Mouse (Mus musculus) cerebellum, postnatal 25 days (tissue): ENCODE data around the gene Gm28230.

Source experiments
- DNase-seq, 2 experiments: peaks; one replicate each; pipeline ENCODE4 v3.0.0; 2021; ENCODE audit warnings: mixed read lengths in 2 of 2

Gm28230 gene

GRCm38 (mm10) chr2:74741252-74741978, 14.9 kb downstream of the Gm28230 start:
- DNase-seq, result no peak

- no peak for DNase-seq
Measured at GRCm38 (mm10) chr2:74741979-74742277, 15.4 kb downstream of the Gm28230 start.

- DNase-seq, result no peak
Measured at GRCm38 (mm10) chr2:74745540-74746297, 19.2 kb downstream of the Gm28230 start.

GRCm38 (mm10) chr2:74746298-74746921, 19.9 kb downstream of the Gm28230 start:
- DNase-seq, result no peak

- no peak for DNase-seq
Measured at GRCm38 (mm10) chr2:74747006-74747405, 20.5 kb downstream of the Gm28230 start.

- DNase-seq, result no peak
Measured at GRCm38 (mm10) chr2:74747661-74748141, 21.2 kb downstream of the Gm28230 start.

- no peak for DNase-seq
Measured at GRCm38 (mm10) chr2:74748436-74748995, 22.0 kb downstream of the Gm28230 start.

- peak in 1 of 2 experiments; percentile 15 for DNase-seq
Measured at GRCm38 (mm10) chr2:74749337-74750121, 23.0 kb downstream of the Gm28230 start.

- DNase-seq, result no peak
Measured at GRCm38 (mm10) chr2:74750731-74751250, 24.3 kb downstream of the Gm28230 start.

GRCm38 (mm10) chr2:74751861-74752260, 25.3 kb downstream of the Gm28230 start:
- DNase-seq, result no peak

- DNase-seq, result no peak
Measured at GRCm38 (mm10) chr2:74752431-74753174, 26.1 kb downstream of the Gm28230 start.

GRCm38 (mm10) chr2:74753175-74753523, 26.6 kb downstream of the Gm28230 start:
- no peak for DNase-seq

- DNase-seq, result no peak
Measured at GRCm38 (mm10) chr2:74753711-74754110, 27.2 kb downstream of the Gm28230 start.

- DNase-seq, result no peak
Measured at GRCm38 (mm10) chr2:74760146-74760545, 33.6 kb downstream of the Gm28230 start.

- no peak for DNase-seq
Measured at GRCm38 (mm10) chr2:74761941-74762340, 35.4 kb downstream of the Gm28230 start.

GRCm38 (mm10) chr2:74762522-74763244, 36.2 kb downstream of the Gm28230 start, which contains the start of gene Hoxd1:
Gene Hoxd1, plus strand, starts transcription at chr2:74762980.
- DNase-seq, result peak; percentile 19 to 43

GRCm38 (mm10) chr2:74763245-74763735, 36.8 kb downstream of the Gm28230 start:
- no peak for DNase-seq

GRCm38 (mm10) chr2:74763976-74764375, 37.4 kb downstream of the Gm28230 start:
- no peak for DNase-seq

- DNase-seq, result no peak
Measured at GRCm38 (mm10) chr2:74774359-74774758, 47.8 kb downstream of the Gm28230 start.

GRCm38 (mm10) chr2:74777536-74778275, 51.2 kb downstream of the Gm28230 start:
- DNase-seq, result no peak
